Comparison of ENCODE assay signal across 8 mouse cellular contexts in the genomic region with DNA sequence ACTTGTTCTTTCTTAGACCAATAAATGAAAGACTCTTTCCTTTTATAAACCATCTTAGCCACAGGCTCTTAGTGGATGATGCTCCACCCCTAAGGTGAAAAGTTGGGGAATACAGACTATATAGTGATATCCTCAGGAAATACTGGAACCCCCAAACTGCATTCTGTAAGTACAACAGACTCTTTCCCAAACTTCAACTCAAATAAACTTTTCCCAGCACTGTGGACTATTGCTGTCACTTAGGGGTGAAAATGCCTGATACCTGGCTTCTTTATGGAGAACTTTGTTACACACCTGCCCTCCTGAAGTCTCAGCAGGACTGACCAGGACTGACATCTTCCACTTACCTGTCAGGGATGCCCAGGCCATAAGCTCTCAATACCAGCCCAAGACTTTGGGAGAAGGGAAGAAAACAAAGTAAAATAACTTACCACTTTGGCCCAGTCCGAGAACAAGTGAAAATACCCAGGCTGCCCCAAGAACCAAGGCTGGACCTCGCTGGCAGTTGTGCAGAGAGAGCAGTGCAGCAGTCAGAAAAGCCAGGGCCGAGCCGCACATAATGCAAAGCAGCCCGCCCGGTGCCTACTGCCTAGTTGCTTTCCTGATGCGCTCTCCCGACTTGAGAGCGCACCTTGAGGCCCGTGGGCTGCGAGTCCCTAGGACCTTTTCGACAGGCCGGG. TPM values are rescaled to one million over a fixed set of nuclear protein-coding genes. Genes with fewer than 3 reads are reported as not detected.
DNase-seq lines count a peak whose midpoint lies in the region; ATAC-seq and TF ChIP-seq lines count a peak whose summit lies in the region.

No protein-coding gene starts in this region.

- peak overlapping the region; percentile 95 for H3K27ac ChIP-seq in embryonic facial prominence, embryonic 11.5 days (replicated peaks; ENCODE audit: low read depth, low read length)
- peak overlapping the region; percentile 76 for H3K27ac ChIP-seq in heart, postnatal 0 days (ENCODE audit: low read depth)
- no peak overlapping the region for H3K27ac ChIP-seq in liver, embryonic 14.5 days

- H3K4me3 ChIP-seq in embryonic facial prominence, embryonic 11.5 days (ENCODE audit: low read depth, low read length): peak overlapping the region; percentile 50
- peak overlapping the region; percentile 67 for H3K4me3 ChIP-seq in heart, postnatal 0 days (ENCODE audit: low read depth, low read length)
- peak overlapping the region; percentile 6 to 32; a peak in 1 of 4 replicates for H3K4me3 ChIP-seq in liver, embryonic 14.5 days (ENCODE audit: insufficient read depth in 1 of 2, low read depth in 2 of 2, low read length in 2 of 2)

- DNase-seq in left cerebral cortex, postnatal 4 days: peak; percentile 28
- no peak for DNase-seq in left cerebral cortex, postnatal 36 days (ENCODE audit: low spot score in 2 of 2)
- peak; percentile 66 for DNase-seq in embryonic facial prominence, embryonic 11.5 days (ENCODE audit: low spot score)
- no peak for DNase-seq in heart, postnatal 0 days (ENCODE audit: low spot score)
- no peak for DNase-seq in liver, embryonic 14.5 days (ENCODE audit: low read depth in 3 of 3, low spot score in 3 of 3)
- DNase-seq in cerebellum, adult 11-12 months: no peak
- DNase-seq in cerebellum, postnatal 4 days (ENCODE audit: low spot score in 2 of 2): no peak
- DNase-seq in adrenal gland, postnatal 14 days: no peak

- under 1% methylated on average over 13 of the region's 13 CpGs for WGBS in embryonic facial prominence, embryonic 11.5 days
- 4% methylated on average over 13 of the region's 13 CpGs for WGBS in heart, postnatal 0 days
- 7% methylated on average over 13 of the region's 13 CpGs for WGBS in liver, embryonic 14.5 days (ENCODE audit: insufficient replicate concordance)

- peak overlapping the region; percentile 84 for H3K9ac ChIP-seq in embryonic facial prominence, embryonic 11.5 days (replicated peaks; ENCODE audit: low read length)
- peak overlapping the region; percentile 62 for H3K9ac ChIP-seq in heart, postnatal 0 days (replicated peaks; ENCODE audit: low read depth, low read length)
- no peak overlapping the region for H3K9ac ChIP-seq in liver, embryonic 14.5 days (replicated peaks)

- no peaks in the 10 kb centered on the region for H3K9me3 ChIP-seq in embryonic facial prominence, embryonic 11.5 days (replicated peaks; ENCODE audit: control insufficient read depth, low read length)
- H3K9me3 ChIP-seq in heart, postnatal 0 days (replicated peaks; ENCODE audit: control insufficient read depth, low read length): no peaks in the 10 kb centered on the region
- H3K9me3 ChIP-seq in liver, embryonic 14.5 days (ENCODE audit: control insufficient read depth, low read length): no peaks in the 10 kb centered on the region

- intact Hi-C loops in left cerebral cortex, postnatal 4 days (cut with DNase I): no loop called here
- intact Hi-C loops in left cerebral cortex, postnatal 36 days (cut with DNase I): loop anchor here (5.0 kb wide), 2 partner anchors 70 to 710 kb away; partner anchors contain the start of gene Tmem196

- H3K4me1 ChIP-seq in embryonic facial prominence, embryonic 11.5 days (ENCODE audit: control insufficient read depth, insufficient read depth, low read length): no peaks in the 10 kb centered on the region
- H3K4me1 ChIP-seq in heart, postnatal 0 days (ENCODE audit: control insufficient read depth, insufficient read depth): no peaks in the 10 kb centered on the region
- no peaks in the 10 kb centered on the region for H3K4me1 ChIP-seq in liver, embryonic 14.5 days (replicated peaks; ENCODE audit: control insufficient read depth in 2 of 2, insufficient read depth in 2 of 2, low read length in 1 of 2)

- TF ChIP-seq EP300 in heart, postnatal 0 days (IDR thresholded peaks at IDR 0.05; ENCODE audit: low read depth): no peak
- TF ChIP-seq EP300 in liver, embryonic 14.5 days (IDR thresholded peaks at IDR 0.05; ENCODE audit: low read depth): no peak

- TF ChIP-seq CTCF in heart, postnatal 0 days (IDR thresholded peaks at IDR 0.05; ENCODE audit: low read depth): no peak
- TF ChIP-seq CTCF in liver, embryonic 14.5 days (IDR thresholded peaks at IDR 0.05; ENCODE audit: low read depth): no peak

- H3K27me3 ChIP-seq in embryonic facial prominence, embryonic 11.5 days (ENCODE audit: control insufficient read depth, insufficient read depth, low read length): no peaks in the 10 kb centered on the region
- H3K27me3 ChIP-seq in heart, postnatal 0 days (ENCODE audit: control insufficient read depth, insufficient read depth, low read length): peaks cover 6% of the 10 kb centered on the region; the same call in 1 of the 2 replicates
- H3K27me3 ChIP-seq in liver, embryonic 14.5 days (ENCODE audit: control insufficient read depth, insufficient read depth, low read length): peaks cover 24% of the 10 kb centered on the region

- no peaks in the 10 kb centered on the region for H3K36me3 ChIP-seq in embryonic facial prominence, embryonic 11.5 days (replicated peaks; ENCODE audit: control insufficient read depth, insufficient read depth, low read depth, low read length)
- H3K36me3 ChIP-seq in heart, postnatal 0 days (replicated peaks; ENCODE audit: control insufficient read depth, insufficient read depth, low read length): no peaks in the 10 kb centered on the region
- H3K36me3 ChIP-seq in liver, embryonic 14.5 days (replicated peaks; ENCODE audit: control insufficient read depth, insufficient read depth, low read depth): no peaks in the 10 kb centered on the region

- peak overlapping the region; percentile 90 for H3K4me2 ChIP-seq in embryonic facial prominence, embryonic 11.5 days (ENCODE audit: low read depth, low read length)
- peak overlapping the region; percentile 97 for H3K4me2 ChIP-seq in heart, postnatal 0 days (ENCODE audit: low read depth, low read length)
- peak overlapping the region; percentile 55; the same call in 1 of the 2 replicates for H3K4me2 ChIP-seq in liver, embryonic 14.5 days (ENCODE audit: low read depth)

- ATAC-seq in embryonic facial prominence, embryonic 11.5 days (replicated peaks; ENCODE audit: insufficient number of reproducible peaks, low FRiP score, low TSS enrichment, low read depth): peak; percentile 34
- ATAC-seq in heart, postnatal 0 days (ENCODE audit: insufficient read depth, low read depth): no peak
- ATAC-seq in liver, embryonic 14.5 days (ENCODE audit: insufficient read depth): no peak

RNA-seq across cellular contexts. Expression of gene Itgb8, which starts 1.2 kb away (rescaled TPM):
- total RNA-seq in left cerebral cortex, postnatal 4 days (2021): 10 to 100 TPM; 31.4 to 31.6 TPM
- total RNA-seq in left cerebral cortex, postnatal 36 days (2021): 10 to 100 TPM; 39.1 to 42.5 TPM
- 7.8 and 8.4 TPM in 2 replicates for polyA plus RNA-seq in embryonic facial prominence, embryonic 11.5 days (2014; fragmentation: Nextera tagmentation; extraction: Ambion mirVana)
- 4.7 and 6.0 TPM in 2 replicates for total RNA-seq in heart, postnatal 0 days (2014; rRNA removed; ENCODE audit: low replicate concordance)
- 1.2 and 1.3 TPM in 2 replicates for polyA plus RNA-seq in heart, postnatal 0 days (2015; fragmentation: Nextera tagmentation; extraction: Ambion mirVana)
- 0.02 TPM in 2 replicates for polyA plus RNA-seq in liver, embryonic 14.5 days (2012; rRNA removed)
- 0.08 TPM in 1 of 2 replicates, not detected in the other for polyA plus RNA-seq in liver, embryonic 14.5 days (2014; fragmentation: Nextera tagmentation; extraction: Ambion mirVana)
- 2.1 and 2.7 TPM in 2 replicates for total RNA-seq in adrenal gland, postnatal 14 days (2021)

Comparison
In these comparisons a context has a peak if more than half of its experiments do, and no peak if none do; other contexts are left out.
1. DNase-seq: peak in left cerebral cortex, postnatal 4 days (single experiment) and embryonic facial prominence, embryonic 11.5 days (single experiment); none in left cerebral cortex, postnatal 36 days (0 of 2), heart, postnatal 0 days (single experiment), liver, embryonic 14.5 days (0 of 3), cerebellum, adult 11-12 months (single experiment), cerebellum, postnatal 4 days (0 of 2) and adrenal gland, postnatal 14 days (single experiment).
2. Peak in every context shown above with its lines, with median percentiles within 50 percentile points of each other: H3K4me2 ChIP-seq and H3K4me3 ChIP-seq.